Mouse (Mus musculus) heart, embryonic 12.5 days (tissue): ENCODE measurements around the gene Scarf2. TPM values are rescaled to one million over a fixed set of nuclear protein-coding genes. Genes with fewer than 3 reads are reported as not detected.

Source experiments
- ATAC-seq: fragments of 200-750 bp; cut with Nextera tagmentation; 2 replicates; pipeline ENCODE4 v1.8.0; 2017; ENCODE audit warnings: moderate TSS enrichment, moderate library complexity; ENCODE audit not compliant: insufficient number of reproducible peaks, low FRiP score
- H3K27ac ChIP-seq: fragments of 300-500 bp; sonication (generic); 2 replicates; pipeline ENCODE4 v1.5.1; 2016; ENCODE audit warnings: mild to moderate bottlenecking, moderate library complexity; ENCODE audit not compliant: poor library complexity, severe bottlenecking
- H3K27me3 ChIP-seq: fragments of 300-500 bp; sonication (generic); replicated peaks from 2 replicates; pipeline ENCODE4 v1.6.1; 2016; ENCODE audit warnings: mild to moderate bottlenecking, moderate library complexity
- H3K36me3 ChIP-seq: fragments of 300-500 bp; sonication (generic); 2 replicates; pipeline ENCODE4 v1.6.1; 2016; ENCODE audit warnings: mild to moderate bottlenecking, moderate library complexity
- H3K4me1 ChIP-seq: fragments of 300-500 bp; sonication (generic); replicated peaks from 2 replicates; pipeline ENCODE4 v1.6.1; 2016; ENCODE audit warnings: mild to moderate bottlenecking
- H3K4me2 ChIP-seq: fragments of 300-500 bp; sonication (generic); 2 replicates; pipeline ENCODE4 v1.6.1; 2016; ENCODE audit warnings: mild to moderate bottlenecking, moderate library complexity
- H3K4me3 ChIP-seq: fragments of 300-500 bp; sonication (generic); 2 replicates; pipeline ENCODE4 v1.5.1; 2016; ENCODE audit warnings: mild to moderate bottlenecking
- H3K9ac ChIP-seq: fragments of 300-500 bp; sonication (generic); 2 replicates; pipeline ENCODE4 v1.6.1; 2016; ENCODE audit warnings: mild to moderate bottlenecking, moderate library complexity
- H3K9me3 ChIP-seq: fragments of 300-500 bp; sonication (generic); replicated peaks from 2 replicates; pipeline ENCODE4 v1.6.1; 2016; ENCODE audit warnings: mild to moderate bottlenecking, moderate library complexity
- whole genome bisulfite sequencing: fragments of 180-500 bp; shearing (Covaris S2); methylation state at CpG from one replicate; pipeline ENCODE4 v1.1.7; 2016; 5-methylcytosine and 5-hydroxymethylcytosine counted together
- polyA plus RNA-seq: library from polyadenylated mRNA; unstranded; fragments of >200 nt; fragmentation: Nextera tagmentation; extraction: Ambion mirVana; gene quantifications from 2 replicates; pipeline ENCODE4 v1.2.1, GENCODE M21; 2016

Gene Scarf2
- polyA plus RNA-seq, 1 experiment from 2014 or later: 15.8 TPM

GRCm38 (mm10) chr16:17799584-17799983, 2.5 kb downstream of the Scarf2 start:
- Histone ChIP-seq H3K27me3 (peaks cover 76% of the 10 kb centered on the region), H3K9ac (no peak overlapping the region), H3K9me3 (no peaks in the 10 kb centered on the region), H3K4me3 (no peak overlapping the region), H3K4me1 (peaks cover 66% of the 10 kb centered on the region), H3K27ac (no peak overlapping the region), H3K4me2 (no peak overlapping the region), H3K36me3 (no peaks in the 10 kb centered on the region; the same call in 1 of the 2 replicates)
- no peak for ATAC-seq

GRCm38 (mm10) chr16:17801777-17802455, 4.8 kb downstream of the Scarf2 start:
- H3K4me3 ChIP-seq: 0 out of 2 replicates have a peak overlapping the region, but pooled peaks have one; percentile 44
- peaks cover 86% of the 10 kb centered on the region for H3K27me3 ChIP-seq
- 11% methylated on average over 7 of the region's 7 CpGs for WGBS
- H3K27ac ChIP-seq: no peak overlapping the region
- no peak overlapping the region for H3K9ac ChIP-seq
- no peak for ATAC-seq
- H3K36me3 ChIP-seq: no peaks in the 10 kb centered on the region; the same call in 1 of the 2 replicates
- peaks cover 68% of the 10 kb centered on the region for H3K4me1 ChIP-seq
- peak overlapping the region; percentile 74; the same call in 1 of the 2 replicates for H3K4me2 ChIP-seq
- H3K9me3 ChIP-seq: no peaks in the 10 kb centered on the region

DNA sequence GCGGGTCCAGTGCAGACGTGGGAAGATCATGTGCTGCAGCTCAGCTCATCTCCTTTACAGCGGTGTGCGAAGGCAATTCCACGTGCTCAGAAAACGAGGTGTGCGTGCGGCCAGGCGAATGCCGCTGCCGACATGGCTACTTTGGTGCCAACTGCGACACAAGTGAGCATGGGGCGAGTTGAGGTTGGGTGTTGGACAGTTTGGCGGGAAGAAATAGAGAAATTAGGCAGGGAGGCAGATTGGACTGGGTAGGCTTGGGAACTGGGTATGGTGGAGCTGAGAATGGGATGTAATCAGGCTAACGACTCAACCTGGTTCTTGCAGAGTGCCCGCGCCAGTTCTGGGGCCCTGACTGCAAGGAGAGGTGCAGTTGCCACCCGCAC, 5.4 kb downstream of the Scarf2 start:
- no peak for ATAC-seq
- Histone ChIP-seq H3K36me3 (no peaks in the 10 kb centered on the region; the same call in 1 of the 2 replicates), H3K9ac (peak overlapping the region; percentile 48; the same call in 1 of the 2 replicates), H3K27me3 (peaks cover 84% of the 10 kb centered on the region), H3K9me3 (no peaks in the 10 kb centered on the region), H3K27ac (no peak overlapping the region), H3K4me2 (peak overlapping the region; percentile 74), H3K4me1 (peaks cover 70% of the 10 kb centered on the region), H3K4me3 (peak overlapping the region; percentile 44)
- 13% methylated on average over 18 of the region's 18 CpGs for WGBS

DNA sequence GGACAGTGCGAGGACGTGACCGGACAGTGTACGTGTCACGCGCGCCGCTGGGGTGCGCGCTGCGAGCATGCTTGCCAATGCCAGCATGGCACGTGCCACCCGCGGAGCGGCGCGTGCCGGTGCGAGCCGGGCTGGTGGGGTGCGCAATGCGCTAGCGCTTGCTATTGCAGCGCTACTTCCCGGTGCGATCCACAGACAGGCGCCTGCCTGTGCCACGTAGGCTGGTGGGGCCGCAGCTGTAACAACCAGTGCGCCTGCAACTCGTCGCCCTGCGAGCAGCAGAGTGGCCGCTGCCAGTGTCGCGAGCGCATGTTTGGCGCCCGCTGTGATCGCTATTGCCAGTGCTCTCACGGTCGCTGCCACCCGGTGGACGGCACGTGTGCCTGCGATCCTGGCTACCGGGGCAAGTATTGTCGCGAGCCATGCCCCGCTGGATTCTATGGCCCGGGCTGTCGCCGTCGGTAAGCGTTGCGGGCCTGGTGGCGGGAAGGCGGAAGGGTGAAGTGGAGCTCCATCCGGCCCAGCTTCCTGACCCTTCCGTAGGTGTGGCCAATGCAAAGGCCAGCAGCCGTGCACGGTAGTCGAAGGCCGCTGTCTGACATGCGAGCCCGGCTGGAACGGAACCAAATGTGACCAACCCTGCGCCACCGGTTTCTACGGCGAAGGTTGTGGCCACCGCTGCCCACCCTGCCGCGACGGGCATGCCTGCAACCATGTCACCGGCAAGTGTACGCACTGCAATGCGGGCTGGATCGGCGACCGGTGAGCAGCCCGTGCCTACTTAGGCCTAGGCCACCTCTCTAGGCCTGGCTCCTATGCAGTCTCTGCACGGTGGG, 6.0 kb downstream of the Scarf2 start:
- Histone ChIP-seq H3K4me3 (peak overlapping the region; percentile 44), H3K27ac (no peak overlapping the region), H3K9ac (peak overlapping the region; percentile 48), H3K36me3 (peaks cover 3% of the 10 kb centered on the region; the same call in 1 of the 2 replicates), H3K9me3 (no peaks in the 10 kb centered on the region), H3K27me3 (peaks cover 83% of the 10 kb centered on the region), H3K4me2 (peak overlapping the region; percentile 74), H3K4me1 (peaks cover 70% of the 10 kb centered on the region)
- WGBS: 5% methylated on average over 83 of the region's 83 CpGs
- ATAC-seq: no peak

GRCm38 (mm10) chr16:17803675-17804448, 6.8 kb downstream of the Scarf2 start:
- Histone ChIP-seq H3K4me3 (peak overlapping the region; percentile 44), H3K9me3 (no peaks in the 10 kb centered on the region), H3K9ac (peak overlapping the region; percentile 48; the same call in 1 of the 2 replicates), H3K27ac (no peak overlapping the region), H3K4me2 (peak overlapping the region; percentile 74), H3K36me3 (peaks cover 3% of the 10 kb centered on the region; the same call in 1 of the 2 replicates), H3K27me3 (peaks cover 86% of the 10 kb centered on the region), H3K4me1 (peaks cover 66% of the 10 kb centered on the region)
- 20% methylated on average over 33 of the region's 33 CpGs for WGBS
- no peak for ATAC-seq

DNA sequence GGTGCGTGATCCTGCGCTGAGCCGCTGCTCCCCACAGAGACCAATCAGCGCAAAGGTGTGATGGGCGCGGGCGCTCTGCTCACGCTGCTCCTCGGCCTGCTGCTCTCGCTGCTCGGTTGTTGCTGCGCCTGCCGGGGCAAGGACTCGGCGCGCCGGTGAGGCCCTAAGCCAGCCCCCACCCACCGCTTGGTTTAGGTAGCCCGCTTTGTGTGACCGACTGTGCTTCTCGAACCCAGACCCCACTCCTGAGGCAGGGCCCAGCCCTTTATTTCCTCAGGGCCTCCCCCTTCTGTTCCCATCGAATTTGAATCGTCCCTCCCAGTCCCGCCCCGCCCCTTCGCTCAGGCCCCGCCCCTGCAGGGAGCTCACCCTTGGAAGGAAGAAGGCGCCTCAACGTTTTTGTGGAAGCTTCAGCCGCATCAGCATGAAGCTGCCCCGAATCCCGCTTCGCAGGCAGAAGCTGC, 7.4 kb downstream of the Scarf2 start:
- H3K9ac ChIP-seq: 0 out of 2 replicates have a peak overlapping the region, but pooled peaks have one; percentile 37
- no peaks in the 10 kb centered on the region for H3K9me3 ChIP-seq
- WGBS: 6% methylated on average over 33 of the region's 33 CpGs
- ATAC-seq: no peak
- H3K4me3 ChIP-seq: peak overlapping the region; percentile 40
- H3K4me1 ChIP-seq: peaks cover 65% of the 10 kb centered on the region
- H3K27ac ChIP-seq: no peak overlapping the region
- H3K27me3 ChIP-seq: peaks cover 85% of the 10 kb centered on the region
- peak overlapping the region; percentile 70 for H3K4me2 ChIP-seq
- peaks cover 3% of the 10 kb centered on the region; the same call in 1 of the 2 replicates for H3K36me3 ChIP-seq

DNA sequence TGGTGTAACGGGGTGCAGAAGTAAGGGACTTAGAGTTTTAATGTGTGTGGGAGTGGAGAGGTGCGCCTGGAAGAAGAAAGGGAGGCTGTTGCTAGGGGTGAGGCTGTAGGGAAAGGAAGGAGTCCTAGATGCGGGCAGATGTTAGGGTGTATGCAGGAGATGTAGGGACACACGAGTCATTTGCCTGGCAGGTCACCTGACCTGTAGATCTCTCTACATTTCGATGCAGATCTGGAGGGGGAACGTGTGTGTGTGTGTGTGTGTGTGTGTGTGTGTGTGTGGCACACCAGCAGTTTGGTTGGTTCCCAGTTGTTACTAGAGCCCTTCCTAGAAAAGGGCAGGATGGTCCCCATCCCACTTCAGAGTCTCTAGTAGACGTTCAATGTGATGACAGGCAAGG, 7.9 kb downstream of the Scarf2 start:
- peaks cover 3% of the 10 kb centered on the region; the same call in 1 of the 2 replicates for H3K36me3 ChIP-seq
- H3K27ac ChIP-seq: no peak overlapping the region
- peak overlapping the region; percentile 70 for H3K4me2 ChIP-seq
- ATAC-seq: no peak
- H3K27me3 ChIP-seq: peaks cover 80% of the 10 kb centered on the region
- no peak overlapping the region for H3K4me3 ChIP-seq
- peaks cover 68% of the 10 kb centered on the region for H3K4me1 ChIP-seq
- H3K9me3 ChIP-seq: no peaks in the 10 kb centered on the region
- H3K9ac ChIP-seq: no peak overlapping the region
- 28% methylated on average over 7 of the region's 7 CpGs for WGBS

GRCm38 (mm10) chr16:17806581-17807191, 9.6 kb downstream of the Scarf2 start:
- Histone ChIP-seq H3K4me3 (peak overlapping the region; percentile 52), H3K36me3 (peaks cover 3% of the 10 kb centered on the region; the same call in 1 of the 2 replicates), H3K9ac (peak overlapping the region; percentile 72), H3K27ac (no peak overlapping the region), H3K4me2 (peak overlapping the region; percentile 95), H3K9me3 (no peaks in the 10 kb centered on the region), H3K27me3 (peaks cover 63% of the 10 kb centered on the region), H3K4me1 (peaks cover 71% of the 10 kb centered on the region)
- WGBS: 8% methylated on average over 50 of the region's 50 CpGs
- no peak for ATAC-seq

- H3K4me3 ChIP-seq: peak overlapping the region; percentile 52
- 6% methylated on average over 68 of the region's 73 CpGs for WGBS
- peaks cover 67% of the 10 kb centered on the region for H3K4me1 ChIP-seq
- peak overlapping the region; percentile 95 for H3K4me2 ChIP-seq
- ATAC-seq: peak; percentile 68
- no peaks in the 10 kb centered on the region for H3K9me3 ChIP-seq
- H3K27ac ChIP-seq: peak overlapping the region; percentile 13; the same call in 1 of the 2 replicates
- peaks cover 56% of the 10 kb centered on the region for H3K27me3 ChIP-seq
- H3K9ac ChIP-seq: peak overlapping the region; percentile 72
- peaks cover 3% of the 10 kb centered on the region; the same call in 1 of the 2 replicates for H3K36me3 ChIP-seq
Measured at GRCm38 (mm10) chr16:17807192-17808009, 10.3 kb downstream of the Scarf2 start.
